Mouse (Mus musculus) forebrain, embryonic 15.5 days (tissue): ENCODE measurements around the gene Nkx1-1. TPM values are rescaled to one million over a fixed set of nuclear protein-coding genes. Genes with fewer than 3 reads are reported as not detected.

Source experiments
- ATAC-seq: fragments of 200-750 bp; cut with Nextera tagmentation; replicated peaks from 2 replicates; pipeline ENCODE4 v1.8.0; 2017; ENCODE audit warnings: mild to moderate bottlenecking, moderate TSS enrichment, moderate library complexity
- H3K27ac ChIP-seq: fragments of 300-500 bp; sonication (generic); replicated peaks from 2 replicates; pipeline ENCODE4 v1.5.1; 2015; ENCODE audit warnings: mild to moderate bottlenecking, inconsistent platforms
- H3K27me3 ChIP-seq: fragments of 300-500 bp; sonication (generic); 2 replicates; pipeline ENCODE4 v1.6.1; 2015; ENCODE audit warnings: inconsistent platforms
- H3K36me3 ChIP-seq: fragments of 300-500 bp; sonication (generic); 2 replicates; pipeline ENCODE4 v1.6.1; 2015; ENCODE audit warnings: mild to moderate bottlenecking, inconsistent platforms
- H3K4me1 ChIP-seq: fragments of 300-500 bp; sonication (generic); 2 replicates; pipeline ENCODE4 v1.6.1; 2015; ENCODE audit warnings: inconsistent platforms
- H3K4me2 ChIP-seq: fragments of 300-500 bp; sonication (generic); replicated peaks from 2 replicates; pipeline ENCODE4 v1.6.1; 2015; ENCODE audit warnings: mild to moderate bottlenecking, inconsistent platforms
- H3K4me3 ChIP-seq: fragments of 300-500 bp; sonication (generic); 2 replicates; pipeline ENCODE4 v1.5.1; 2015; ENCODE audit warnings: mild to moderate bottlenecking, inconsistent platforms
- H3K9ac ChIP-seq: fragments of 300-500 bp; sonication (generic); replicated peaks from 2 replicates; pipeline ENCODE4 v1.6.1; 2015; ENCODE audit warnings: mild to moderate bottlenecking, inconsistent platforms
- H3K9me3 ChIP-seq: fragments of 300-500 bp; sonication (generic); 2 replicates; pipeline ENCODE4 v1.6.1; 2016; ENCODE audit warnings: inconsistent platforms
- WGBS: fragments of 180-500 bp; shearing (Covaris S2); methylation state at CpG from one replicate; pipeline ENCODE4 v1.1.7; 2015; ENCODE audit warnings: mixed read lengths; 5-methylcytosine and 5-hydroxymethylcytosine counted together
- polyA plus RNA-seq: library from polyadenylated mRNA; unstranded; fragments of >200 nt; fragmentation: Nextera tagmentation; extraction: Ambion mirVana; gene quantifications from 2 replicates; pipeline ENCODE4 v1.2.1, GENCODE M21; 2015

Gene Nkx1-1
- polyA plus RNA-seq, 1 experiment from 2014 or later, result not detected

DNA sequence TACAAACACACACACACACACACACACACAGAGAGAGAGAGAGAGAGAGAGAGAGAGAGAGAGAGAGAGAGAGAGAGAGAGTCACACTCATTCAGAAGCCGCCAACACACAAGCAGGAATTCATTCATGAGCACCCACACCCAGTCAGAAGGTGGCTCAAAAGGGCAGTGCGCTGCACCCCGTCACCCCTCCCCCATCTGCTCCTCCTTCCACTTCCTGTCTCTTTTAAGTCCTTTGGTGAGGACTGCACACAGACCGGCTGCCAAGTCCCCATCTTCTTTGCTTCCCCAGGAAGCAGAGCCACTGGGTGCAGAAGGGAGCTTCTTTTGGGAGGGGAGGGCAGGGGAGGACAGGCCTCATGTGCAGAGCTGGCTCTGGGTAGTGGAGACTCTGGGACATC is 2.2 kb upstream of the Nkx1-1 start:
- Histone ChIP-seq H3K36me3 (no peaks in the 10 kb centered on the region), H3K4me3 (no peak overlapping the region), H3K9me3 (no peaks in the 10 kb centered on the region), H3K4me1 (peaks cover 31% of the 10 kb centered on the region), H3K27me3 (peaks cover 97% of the 10 kb centered on the region), H3K4me2 (no peak overlapping the region), H3K27ac (no peak overlapping the region), H3K9ac (no peak overlapping the region)
- WGBS, result 4% methylated on average over 4 of the region's 4 CpGs
- no peak for ATAC-seq

- 1% methylated on average over 26 of the region's 26 CpGs for WGBS
- no peaks in the 10 kb centered on the region for H3K36me3 ChIP-seq
- no peak for ATAC-seq
Measured at GRCm38 (mm10) chr5:33435151-33435550, 1.4 kb upstream of the Nkx1-1 start.

DNA sequence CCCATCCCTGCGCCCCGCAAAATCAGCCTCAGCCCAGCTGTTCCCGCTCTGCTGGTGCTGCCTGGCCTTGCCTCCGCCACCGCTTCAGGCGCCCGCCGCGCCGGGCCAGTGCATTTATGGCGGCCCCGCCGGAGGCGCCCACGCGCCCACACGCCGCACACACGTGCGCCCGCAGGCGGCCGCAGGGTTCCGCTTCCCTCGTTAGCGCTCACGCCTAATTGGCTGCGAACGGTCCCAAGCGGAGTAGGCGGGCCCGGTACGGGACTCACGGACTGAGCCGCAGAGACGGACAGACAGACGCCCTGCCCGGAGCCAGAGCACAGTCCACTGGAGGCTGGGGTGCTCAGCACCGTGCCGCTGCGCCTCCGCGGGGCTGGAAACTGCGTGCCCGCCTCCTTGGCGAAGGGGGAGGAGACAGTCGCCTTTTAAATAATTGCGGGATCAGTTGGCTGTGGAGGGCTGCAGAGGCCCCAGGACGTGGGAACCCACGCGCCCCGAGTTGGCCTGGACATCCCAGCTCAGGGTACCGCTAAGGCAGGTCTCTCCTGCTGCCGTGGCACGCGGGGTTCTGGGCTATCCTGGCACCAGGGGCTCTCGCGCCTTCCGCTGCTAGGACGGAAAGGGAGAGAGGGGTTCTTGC is 485 bp upstream of the Nkx1-1 start:
- peak; percentile 34; the same call in 1 of the 2 replicates for ATAC-seq

More at GRCm38 (mm10) chr5:33435151-33435550, 1.4 kb upstream of the Nkx1-1 start:
- Histone ChIP-seq H3K27ac (no peak overlapping the region), H3K4me1 (peaks cover 38% of the 10 kb centered on the region), H3K9me3 (no peaks in the 10 kb centered on the region), H3K9ac (no peak overlapping the region), H3K4me2 (no peak overlapping the region), H3K27me3 (peaks cover 97% of the 10 kb centered on the region), H3K4me3 (no peak overlapping the region)

GRCm38 (mm10) chr5:33432057-33432935 is 1.5 kb downstream of the Nkx1-1 start:
- under 1% methylated on average over 39 of the region's 39 CpGs for WGBS
- H3K4me1 ChIP-seq, result peaks cover 38% of the 10 kb centered on the region
- H3K4me3 ChIP-seq, result no peak overlapping the region
- H3K27me3 ChIP-seq, result peaks cover 99% of the 10 kb centered on the region
- no peaks in the 10 kb centered on the region for H3K9me3 ChIP-seq
- no peaks in the 10 kb centered on the region for H3K36me3 ChIP-seq
- H3K9ac ChIP-seq, result no peak overlapping the region
- no peak overlapping the region for H3K4me2 ChIP-seq
- no peak overlapping the region for H3K27ac ChIP-seq
- ATAC-seq, result no peak

More for the DNA sequence above, 485 bp upstream of the Nkx1-1 start:
- peaks cover 99% of the 10 kb centered on the region for H3K27me3 ChIP-seq
- H3K4me1 ChIP-seq, result peaks cover 38% of the 10 kb centered on the region
- H3K9ac ChIP-seq, result no peak overlapping the region
- H3K27ac ChIP-seq, result no peak overlapping the region
- H3K36me3 ChIP-seq, result no peaks in the 10 kb centered on the region
- peak overlapping the region; percentile 36 for H3K4me3 ChIP-seq
- peak overlapping the region; percentile 47 for H3K4me2 ChIP-seq
- WGBS, result under 1% methylated on average over 58 of the region's 60 CpGs
- no peaks in the 10 kb centered on the region for H3K9me3 ChIP-seq

DNA sequence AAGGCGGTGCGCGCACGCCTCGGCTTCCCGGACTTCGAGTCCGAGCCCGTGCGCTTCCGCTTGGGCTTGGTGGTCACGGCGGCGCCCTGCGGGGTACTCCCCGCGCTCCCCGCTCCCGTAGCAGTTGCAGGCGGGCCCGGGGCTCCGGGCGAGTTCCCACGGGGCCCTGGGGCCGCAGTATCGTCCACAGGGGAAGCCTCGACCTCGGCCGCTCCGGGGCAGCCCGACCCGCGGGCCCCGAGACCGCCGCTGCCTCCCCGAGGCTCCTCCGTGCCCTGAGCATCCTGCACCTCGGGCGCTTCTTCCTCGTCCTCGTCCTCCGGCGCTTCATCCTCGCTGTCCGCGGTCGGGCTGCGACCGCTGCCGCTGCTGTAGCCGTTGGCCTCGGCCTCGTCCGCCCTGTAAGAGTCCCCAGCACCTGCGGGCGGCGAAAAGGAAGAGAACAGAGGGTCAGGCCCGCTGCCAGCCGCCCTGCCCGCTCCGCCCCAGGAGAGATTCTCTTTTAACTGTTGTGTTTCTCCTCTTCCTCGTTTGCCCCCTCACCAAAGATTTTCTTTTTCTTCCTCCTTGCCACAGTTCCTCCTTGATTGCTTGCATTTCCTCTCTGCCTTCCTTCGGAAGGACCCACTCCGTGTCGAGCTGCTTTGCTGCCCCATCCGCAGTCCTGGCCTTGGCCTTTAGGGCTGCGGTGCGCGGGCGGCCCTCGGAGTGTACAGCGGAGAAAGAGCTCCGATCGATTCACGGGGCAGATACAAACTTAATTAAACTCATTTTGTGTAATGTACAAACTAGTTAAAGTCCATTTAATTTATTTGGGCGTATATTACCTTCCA is 2.4 kb downstream of the Nkx1-1 start:
- Histone ChIP-seq H3K4me2 (peak overlapping the region; percentile 16; the same call in 1 of the 2 replicates), H3K9ac (no peak overlapping the region), H3K27me3 (peaks cover 98% of the 10 kb centered on the region), H3K9me3 (no peaks in the 10 kb centered on the region), H3K4me1 (peaks cover 38% of the 10 kb centered on the region), H3K36me3 (no peaks in the 10 kb centered on the region), H3K27ac (no peak overlapping the region), H3K4me3 (peak overlapping the region; percentile 6)
- no peak for ATAC-seq
- 1% methylated on average over 76 of the region's 77 CpGs for WGBS

DNA sequence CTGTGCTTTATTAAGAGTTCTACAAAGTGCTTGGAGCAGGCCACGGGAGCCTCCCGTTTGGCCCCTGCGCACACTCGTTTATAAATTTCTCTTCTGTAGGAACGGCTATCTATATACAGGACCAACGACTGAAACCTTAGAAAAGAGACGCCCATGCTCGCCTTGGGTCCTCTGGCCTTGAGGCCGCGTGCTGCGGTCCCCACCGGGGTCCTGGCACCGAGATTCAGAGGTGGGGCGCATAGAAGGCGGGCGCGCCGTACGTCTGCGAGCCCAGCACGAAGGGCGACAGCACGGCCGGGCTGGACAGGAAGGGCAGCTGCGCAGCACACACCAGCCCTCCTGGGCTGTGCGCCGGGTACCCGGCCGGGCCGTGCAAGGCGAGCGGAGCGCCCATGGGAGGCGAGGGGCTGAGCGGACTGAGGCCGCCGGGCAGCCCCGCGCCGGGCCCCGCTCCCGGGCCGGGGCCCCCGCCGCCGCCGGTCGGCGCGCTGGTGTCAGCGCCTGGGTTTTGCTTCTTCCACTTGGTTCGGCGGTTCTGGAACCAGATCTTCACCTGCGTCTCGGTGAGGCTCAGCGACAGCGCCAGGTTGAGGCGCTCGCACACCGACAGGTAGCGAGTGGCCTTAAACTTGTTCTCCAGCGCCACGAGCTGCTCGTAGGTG is 3.1 kb downstream of the Nkx1-1 start:
- no peak for ATAC-seq
- Histone ChIP-seq H3K9me3 (no peaks in the 10 kb centered on the region), H3K4me3 (peak overlapping the region; percentile 6; the same call in 1 of the 2 replicates), H3K9ac (no peak overlapping the region), H3K27ac (no peak overlapping the region), H3K36me3 (no peaks in the 10 kb centered on the region), H3K27me3 (peaks cover 91% of the 10 kb centered on the region), H3K4me1 (peaks cover 38% of the 10 kb centered on the region), H3K4me2 (no peak overlapping the region)
- WGBS, result 1% methylated on average over 55 of the region's 64 CpGs

- no peaks in the 10 kb centered on the region for H3K9me3 ChIP-seq
- H3K27me3 ChIP-seq, result peaks cover 85% of the 10 kb centered on the region
- H3K9ac ChIP-seq, result no peak overlapping the region
- H3K4me3 ChIP-seq, result no peak overlapping the region
- H3K4me2 ChIP-seq, result no peak overlapping the region
- H3K36me3 ChIP-seq, result no peaks in the 10 kb centered on the region
- WGBS, result 3% methylated on average over 16 of the region's 16 CpGs
- no peak overlapping the region for H3K27ac ChIP-seq
- peaks cover 38% of the 10 kb centered on the region for H3K4me1 ChIP-seq
- ATAC-seq, result no peak
Measured at GRCm38 (mm10) chr5:33430106-33430505, 3.7 kb downstream of the Nkx1-1 start.

DNA sequence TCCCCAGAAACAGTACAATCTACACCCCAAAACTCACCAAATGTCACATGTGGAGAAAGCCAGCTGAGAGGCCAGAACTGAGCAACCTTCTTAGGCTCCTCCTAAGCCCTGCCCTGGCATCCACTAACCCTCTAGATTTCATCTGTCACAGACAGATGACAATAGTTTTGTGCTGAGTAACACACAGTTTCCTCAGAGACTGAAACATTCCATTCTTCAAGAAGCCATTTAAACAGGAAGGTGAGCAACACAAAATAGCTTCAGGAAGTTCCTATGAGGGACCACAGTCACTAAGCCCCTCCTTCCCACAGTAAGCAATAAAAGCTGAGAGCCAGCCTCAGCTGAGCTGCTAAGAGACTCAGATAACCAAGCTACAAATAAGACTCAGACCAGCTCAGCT is 6.3 kb downstream of the Nkx1-1 start:
- H3K4me1 ChIP-seq, result peaks cover 20% of the 10 kb centered on the region
- no peaks in the 10 kb centered on the region for H3K9me3 ChIP-seq
- H3K36me3 ChIP-seq, result no peaks in the 10 kb centered on the region
- ATAC-seq, result no peak
- no peak overlapping the region for H3K27ac ChIP-seq
- H3K4me3 ChIP-seq, result no peak overlapping the region
- peaks cover 59% of the 10 kb centered on the region for H3K27me3 ChIP-seq
- H3K9ac ChIP-seq, result no peak overlapping the region
- H3K4me2 ChIP-seq, result no peak overlapping the region

DNA sequence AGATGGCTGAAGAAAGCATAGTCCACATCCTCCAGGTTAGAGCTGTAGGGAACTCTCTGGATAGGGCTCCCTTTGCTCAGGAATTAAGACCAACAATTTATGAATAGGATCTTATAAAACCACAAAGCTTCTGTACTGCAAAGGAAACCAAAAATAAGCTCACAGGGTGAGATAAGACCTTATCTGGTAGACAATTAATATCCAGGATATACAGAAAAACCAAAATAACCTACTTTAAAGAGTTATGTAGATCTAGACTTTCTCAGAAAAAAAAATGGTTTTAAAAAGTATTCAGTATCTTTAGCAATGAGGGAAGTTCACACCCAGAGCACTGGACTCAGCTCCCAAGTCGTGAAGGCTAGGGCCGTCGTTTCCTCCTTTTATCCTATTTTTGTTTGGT is 13.5 kb downstream of the Nkx1-1 start:
- Histone ChIP-seq H3K4me3 (no peak overlapping the region), H3K4me1 (no peaks in the 10 kb centered on the region), H3K4me2 (no peak overlapping the region), H3K27ac (no peak overlapping the region), H3K36me3 (no peaks in the 10 kb centered on the region; the same call in 1 of the 2 replicates), H3K9me3 (no peaks in the 10 kb centered on the region), H3K9ac (no peak overlapping the region), H3K27me3 (peaks cover 3% of the 10 kb centered on the region; the same call in 1 of the 2 replicates)
- 82% methylated on average over 3 of the region's 3 CpGs for WGBS
- ATAC-seq, result no peak

DNA sequence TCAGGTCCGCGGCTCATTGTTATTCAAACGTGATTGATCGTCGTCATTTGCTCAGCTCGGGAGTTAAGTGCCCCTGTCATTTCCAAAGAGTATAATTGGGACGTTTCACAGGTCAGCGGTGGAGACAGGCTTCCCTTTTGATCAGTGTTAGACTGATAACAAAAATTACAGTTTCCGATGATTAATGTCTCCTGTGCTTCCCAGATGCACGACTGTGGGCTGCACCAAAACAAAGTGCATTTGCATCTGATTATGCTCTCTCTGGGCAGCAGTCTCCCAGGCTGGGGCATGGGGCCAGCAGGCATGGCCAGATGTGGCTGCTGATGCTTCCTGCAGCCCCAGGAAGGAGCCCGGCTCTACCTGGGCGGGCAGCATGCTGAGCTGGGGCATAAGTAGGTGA is 33.0 kb downstream of the Nkx1-1 start:
- 35% methylated on average over 12 of the region's 12 CpGs for WGBS
- no peak overlapping the region for H3K27ac ChIP-seq
- no peak overlapping the region for H3K4me2 ChIP-seq
- ATAC-seq, result 0 out of 2 replicates have a peak, but pooled peaks have one; percentile 13
- peaks cover 12% of the 10 kb centered on the region for H3K4me1 ChIP-seq
- no peaks in the 10 kb centered on the region for H3K27me3 ChIP-seq
- no peaks in the 10 kb centered on the region; the same call in 1 of the 2 replicates for H3K36me3 ChIP-seq
- no peaks in the 10 kb centered on the region for H3K9me3 ChIP-seq
- no peak overlapping the region for H3K9ac ChIP-seq
- H3K4me3 ChIP-seq, result no peak overlapping the region

GRCm38 (mm10) chr5:33396828-33397227 is 36.9 kb downstream of the Nkx1-1 start:
- peaks cover 4% of the 10 kb centered on the region for H3K36me3 ChIP-seq
- peaks cover 12% of the 10 kb centered on the region for H3K4me1 ChIP-seq
- WGBS, result 66% methylated on average over 7 of the region's 7 CpGs
- H3K27me3 ChIP-seq, result no peaks in the 10 kb centered on the region
- no peak overlapping the region for H3K4me2 ChIP-seq
- ATAC-seq, result no peak
- no peak overlapping the region for H3K9ac ChIP-seq
- H3K4me3 ChIP-seq, result no peak overlapping the region
- no peak overlapping the region for H3K27ac ChIP-seq
- no peaks in the 10 kb centered on the region for H3K9me3 ChIP-seq
